Mouse (Mus musculus) CH12F3 (cell line): ENCODE results near the gene Tanc2.

Source experiments
- in situ Hi-C: fragments of 300-500 bp; cut with MboI; formaldehyde crosslinking; loops from 2 replicates; pipeline ENCODE4 v1.14.3; 2020; ENCODE audit warnings: low sequenced_read_pairs

Tanc2 gene

GRCm38 (mm10) chr11:105950519-105950918, 360.7 kb downstream of the Tanc2 start:
- in situ Hi-C loops, result no loop called here

GRCm38 (mm10) chr11:105951601-105952044, 361.8 kb downstream of the Tanc2 start:
- in situ Hi-C loops, result no loop called here

GRCm38 (mm10) chr11:105952111-105952510, 362.3 kb downstream of the Tanc2 start:
- in situ Hi-C loops, result no loop called here

GRCm38 (mm10) chr11:105952911-105953386, 363.2 kb downstream of the Tanc2 start, which contains the start of gene Cyb561:
Cyb561 (minus strand) TSS chr11:105953336.
- in situ Hi-C loops, result no loop called here

- in situ Hi-C loops, result no loop called here
Measured at GRCm38 (mm10) chr11:105953402-105953801, 363.6 kb downstream of the Tanc2 start.

- in situ Hi-C loops, result no loop called here
Measured at GRCm38 (mm10) chr11:105955815-105956430, 366.1 kb downstream of the Tanc2 start.

GRCm38 (mm10) chr11:105957501-105957900, 367.7 kb downstream of the Tanc2 start:
- in situ Hi-C loops, result no loop called here

GRCm38 (mm10) chr11:105958566-105958965, 368.8 kb downstream of the Tanc2 start:
- in situ Hi-C loops, result no loop called here

GRCm38 (mm10) chr11:105959355-105959754, 369.6 kb downstream of the Tanc2 start:
- in situ Hi-C loops, result no loop called here

GRCm38 (mm10) chr11:105964691-105965090, 374.9 kb downstream of the Tanc2 start:
- in situ Hi-C loops, result no loop called here

GRCm38 (mm10) chr11:105966288-105966687, 376.5 kb downstream of the Tanc2 start:
- in situ Hi-C loops, result no loop called here

GRCm38 (mm10) chr11:105967741-105968574, 378.2 kb downstream of the Tanc2 start, which contains the start of gene Ace:
Ace (plus strand) TSS chr11:105967945.
- in situ Hi-C loops, result no loop called here

- in situ Hi-C loops, result no loop called here
Measured at GRCm38 (mm10) chr11:105968948-105969347, 379.2 kb downstream of the Tanc2 start.

- in situ Hi-C loops, result no loop called here
Measured at GRCm38 (mm10) chr11:105969516-105969915, 379.7 kb downstream of the Tanc2 start.

GRCm38 (mm10) chr11:105974593-105974992, 384.8 kb downstream of the Tanc2 start:
- in situ Hi-C loops, result no loop called here

- in situ Hi-C loops, result no loop called here
Measured at GRCm38 (mm10) chr11:105975050-105975449, 385.3 kb downstream of the Tanc2 start.

- in situ Hi-C loops, result no loop called here
Measured at GRCm38 (mm10) chr11:105975636-105976035, 385.9 kb downstream of the Tanc2 start.

- in situ Hi-C loops, result no loop called here
Measured at GRCm38 (mm10) chr11:105978232-105978631, 388.4 kb downstream of the Tanc2 start.

GRCm38 (mm10) chr11:105978634-105979033, 388.8 kb downstream of the Tanc2 start:
- in situ Hi-C loops, result no loop called here
